Mouse (Mus musculus) retina, embryonic 14.5 days (tissue): ENCODE data around the gene Smndc1.

Experiments
- DNase-seq: peaks from one replicate; pipeline ENCODE4 v3.0.0-alpha.2; 2015; ENCODE audit warnings: low spot score

Smndc1 gene

GRCm38 (mm10) chr19:53378421-53378820 is 12.0 kb downstream of the Smndc1 start:
- DNase-seq: no peak

GRCm38 (mm10) chr19:53377652-53378051 is 12.7 kb downstream of the Smndc1 start:
- DNase-seq: no peak

- DNase-seq: no peak
Observed at GRCm38 (mm10) chr19:53375816-53376215, 14.6 kb downstream of the Smndc1 start.

GRCm38 (mm10) chr19:53375299-53375698 is 15.1 kb downstream of the Smndc1 start:
- no peak for DNase-seq

GRCm38 (mm10) chr19:53373570-53373969 is 16.8 kb downstream of the Smndc1 start:
- DNase-seq: no peak

GRCm38 (mm10) chr19:53371666-53372065 is 18.7 kb downstream of the Smndc1 start, which contains the start of gene Gm10197:
Gene Gm10197 (minus strand): TSS chr19:53371766.
- DNase-seq: no peak

- no peak for DNase-seq
Observed at GRCm38 (mm10) chr19:53370233-53370632, 20.1 kb downstream of the Smndc1 start.

GRCm38 (mm10) chr19:53369469-53370043 is 20.8 kb downstream of the Smndc1 start:
- peak; percentile 94 for DNase-seq

GRCm38 (mm10) chr19:53366881-53367280 is 23.5 kb downstream of the Smndc1 start:
- DNase-seq: no peak

- no peak for DNase-seq
Observed at GRCm38 (mm10) chr19:53366057-53366775, 24.2 kb downstream of the Smndc1 start.

GRCm38 (mm10) chr19:53364963-53365362 is 25.4 kb downstream of the Smndc1 start:
- DNase-seq: peak; percentile 43

- no peak for DNase-seq
Observed at GRCm38 (mm10) chr19:53364551-53364950, 25.8 kb downstream of the Smndc1 start.

- peak; percentile 51 for DNase-seq
Observed at GRCm38 (mm10) chr19:53362967-53363366, 27.4 kb downstream of the Smndc1 start.

GRCm38 (mm10) chr19:53360265-53360958 is 30.0 kb downstream of the Smndc1 start:
- DNase-seq: no peak

GRCm38 (mm10) chr19:53359160-53360033 is 31.0 kb downstream of the Smndc1 start:
- DNase-seq: no peak

- no peak for DNase-seq
Observed at GRCm38 (mm10) chr19:53355065-53355464, 35.3 kb downstream of the Smndc1 start.

GRCm38 (mm10) chr19:53354271-53355000 is 35.9 kb downstream of the Smndc1 start:
- no peak for DNase-seq

GRCm38 (mm10) chr19:53353864-53354263 is 36.5 kb downstream of the Smndc1 start:
- no peak for DNase-seq

- no peak for DNase-seq
Observed at GRCm38 (mm10) chr19:53345766-53346165, 44.6 kb downstream of the Smndc1 start.

GRCm38 (mm10) chr19:53344062-53344461 is 46.3 kb downstream of the Smndc1 start:
- no peak for DNase-seq

GRCm38 (mm10) chr19:53343174-53343881 is 47.0 kb downstream of the Smndc1 start:
- no peak for DNase-seq
